Mouse (Mus musculus): ENCODE measurements around the gene Alox5ap.

Gene Alox5ap

GRCm38 (mm10) chr5:149257518-149258281 lies 6.9 kb upstream of the Alox5ap start:
- no peak for ATAC-seq (ENCODE audit: insufficient number of reproducible peaks, low FRiP score, low TSS enrichment)

- no peak for ATAC-seq (ENCODE audit: insufficient number of reproducible peaks, low FRiP score, low TSS enrichment)
These were observed 5.5 kb upstream of the Alox5ap start for GRCm38 (mm10) chr5:149259093-149259492.

GRCm38 (mm10) chr5:149261449-149261848 lies 3.1 kb upstream of the Alox5ap start:
- no peak for ATAC-seq (ENCODE audit: insufficient number of reproducible peaks, low FRiP score, low TSS enrichment)

- no peak for ATAC-seq (ENCODE audit: insufficient number of reproducible peaks, low FRiP score, low TSS enrichment)
These were observed 2.7 kb upstream of the Alox5ap start for GRCm38 (mm10) chr5:149261866-149262265.

GRCm38 (mm10) chr5:149264878-149265279 lies 312 bp downstream of the Alox5ap start:
- no peak for ATAC-seq (ENCODE audit: insufficient number of reproducible peaks, low FRiP score, low TSS enrichment)

- no peak for ATAC-seq (ENCODE audit: insufficient number of reproducible peaks, low FRiP score, low TSS enrichment)
These were observed 2.2 kb downstream of the Alox5ap start for GRCm38 (mm10) chr5:149266761-149267221.

- ATAC-seq (ENCODE audit: insufficient number of reproducible peaks, low FRiP score, low TSS enrichment), result no peak
These were observed 2.9 kb downstream of the Alox5ap start for GRCm38 (mm10) chr5:149267493-149267892.

GRCm38 (mm10) chr5:149271291-149271690 lies 6.7 kb downstream of the Alox5ap start:
- no peak for ATAC-seq (ENCODE audit: insufficient number of reproducible peaks, low FRiP score, low TSS enrichment)

GRCm38 (mm10) chr5:149272535-149272934 lies 8.0 kb downstream of the Alox5ap start:
- no peak; the same call in 1 of the 2 replicates for ATAC-seq (ENCODE audit: insufficient number of reproducible peaks, low FRiP score, low TSS enrichment)

GRCm38 (mm10) chr5:149274390-149275104 lies 10.0 kb downstream of the Alox5ap start:
- no peak for ATAC-seq (ENCODE audit: insufficient number of reproducible peaks, low FRiP score, low TSS enrichment)

GRCm38 (mm10) chr5:149275105-149275494 lies 10.5 kb downstream of the Alox5ap start:
- no peak for ATAC-seq (ENCODE audit: insufficient number of reproducible peaks, low FRiP score, low TSS enrichment)

- no peak for ATAC-seq (ENCODE audit: insufficient number of reproducible peaks, low FRiP score, low TSS enrichment)
These were observed 13.0 kb downstream of the Alox5ap start for GRCm38 (mm10) chr5:149277529-149277928.

- no peak for ATAC-seq (ENCODE audit: insufficient number of reproducible peaks, low FRiP score, low TSS enrichment)
These were observed 14.8 kb downstream of the Alox5ap start for GRCm38 (mm10) chr5:149279273-149279844.

GRCm38 (mm10) chr5:149283009-149283408 lies 18.4 kb downstream of the Alox5ap start:
- ATAC-seq (ENCODE audit: insufficient number of reproducible peaks, low FRiP score, low TSS enrichment), result no peak

GRCm38 (mm10) chr5:149283821-149284220 lies 19.3 kb downstream of the Alox5ap start:
- ATAC-seq (ENCODE audit: insufficient number of reproducible peaks, low FRiP score, low TSS enrichment), result no peak

- no peak for ATAC-seq (ENCODE audit: insufficient number of reproducible peaks, low FRiP score, low TSS enrichment)
These were observed 21.5 kb downstream of the Alox5ap start for GRCm38 (mm10) chr5:149286021-149286420.

GRCm38 (mm10) chr5:149287148-149288038 lies 22.8 kb downstream of the Alox5ap start:
- peak; percentile 40; the same call in 1 of the 2 replicates for ATAC-seq (ENCODE audit: insufficient number of reproducible peaks, low FRiP score, low TSS enrichment)

GRCm38 (mm10) chr5:149291266-149291665 lies 26.7 kb downstream of the Alox5ap start:
- ATAC-seq (ENCODE audit: insufficient number of reproducible peaks, low FRiP score, low TSS enrichment), result no peak

- ATAC-seq (ENCODE audit: insufficient number of reproducible peaks, low FRiP score, low TSS enrichment), result no peak
These were observed 28.5 kb downstream of the Alox5ap start for GRCm38 (mm10) chr5:149293071-149293470.

GRCm38 (mm10) chr5:149296808-149297207 lies 32.2 kb downstream of the Alox5ap start:
- no peak for ATAC-seq (ENCODE audit: insufficient number of reproducible peaks, low FRiP score, low TSS enrichment)

All from cerebellum, adult (tissue).